Mouse (Mus musculus) gastrocnemius, postnatal 25 days (tissue): Measurements from ENCODE around the gene Psmd11. TPM values are rescaled to one million over a fixed set of nuclear protein-coding genes. Genes with fewer than 3 reads are reported as not detected.

Source experiments
- DNase-seq: peaks from one replicate; pipeline ENCODE4 v3.0.0; 2022
- total RNA-seq, 2 experiments: library from RNA; stranded (reverse); gene quantifications; 1 replicate in 1 of 2; 2 replicates in 1 of 2; pipeline ENCODE4 v1.2.3; 2021

Gene Psmd11
- total RNA-seq, 2 experiments from 2014 or later: 114 to 151 TPM

DNA sequence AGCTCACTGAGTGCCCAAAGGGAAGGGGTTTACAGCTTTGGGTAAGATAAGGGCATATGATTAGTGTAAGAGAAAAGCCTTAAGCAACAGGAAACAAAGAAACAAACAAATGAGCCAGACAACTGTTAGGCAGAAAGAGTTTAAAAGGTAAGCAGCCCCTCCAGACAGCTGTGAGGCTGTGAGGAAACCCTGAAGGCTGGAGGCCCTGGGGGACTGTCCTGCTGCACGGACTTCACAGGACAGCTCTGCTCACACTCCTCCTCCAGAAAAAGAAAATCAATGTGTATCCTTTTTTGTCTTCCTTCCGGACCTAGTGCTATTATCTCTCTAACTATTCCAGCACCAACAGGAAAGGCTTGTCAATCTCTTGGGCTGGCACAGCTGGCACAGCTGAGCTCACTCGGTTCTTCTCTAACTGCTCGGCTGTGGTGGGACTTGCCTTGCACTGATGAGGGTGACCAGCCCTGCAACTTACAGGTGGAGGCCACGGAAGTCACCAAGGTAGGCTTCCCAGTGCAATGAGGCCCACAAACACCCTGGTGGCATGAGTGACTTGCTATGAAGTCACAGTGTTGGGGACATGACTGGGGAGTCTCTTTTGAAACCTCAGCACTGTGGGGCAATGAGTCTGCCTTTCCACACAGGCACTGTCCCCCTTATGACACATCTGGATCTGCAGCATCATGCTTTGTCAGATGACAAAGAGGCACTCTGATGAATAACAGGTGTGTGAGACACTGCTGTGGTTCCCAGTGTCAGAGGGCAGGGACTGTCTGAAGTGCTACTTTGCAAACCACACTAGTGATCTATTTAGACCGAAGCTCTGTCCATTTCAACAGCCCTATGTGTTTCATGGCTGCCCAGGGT, 76.3 kb downstream of the Psmd11 start:
- DNase-seq: no peak

DNA sequence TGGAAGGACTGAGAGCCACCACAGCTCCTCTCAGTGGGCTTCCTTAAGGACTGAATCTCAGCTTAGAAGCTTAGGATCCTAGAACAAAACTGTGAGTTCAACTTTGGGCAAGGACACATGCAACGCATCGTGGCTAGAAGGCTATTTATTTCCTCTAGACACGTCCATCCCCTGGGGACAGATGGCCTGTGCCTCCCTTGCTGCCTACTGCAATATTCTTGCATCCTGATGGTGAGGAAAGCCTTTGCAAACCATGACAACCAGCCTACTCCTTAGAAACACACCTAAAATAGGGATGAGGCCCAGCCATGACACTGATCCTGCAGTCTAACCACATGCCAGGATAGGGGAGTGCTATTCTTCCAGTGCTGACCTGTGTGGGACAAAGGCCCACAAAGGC, 77.2 kb downstream of the Psmd11 start:
- DNase-seq: no peak

DNA sequence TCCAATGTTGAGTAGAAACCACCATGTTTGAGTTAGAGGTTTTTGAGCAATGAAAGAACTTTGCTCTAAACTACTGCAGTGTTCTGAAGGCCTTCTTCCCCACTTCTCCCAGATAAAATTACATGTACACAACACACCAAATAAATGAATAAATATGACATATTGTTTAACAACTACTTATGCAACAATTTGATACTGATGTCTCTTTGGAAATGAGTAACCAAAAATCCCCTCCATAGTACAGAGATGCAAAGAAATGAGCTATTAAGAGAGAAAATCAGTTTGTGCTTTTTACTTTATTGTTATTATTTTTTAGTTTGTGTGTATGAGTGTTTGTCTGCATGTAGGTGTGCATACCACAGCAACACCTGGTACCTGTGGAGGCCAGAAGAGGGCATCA, 78.1 kb downstream of the Psmd11 start:
- no peak for DNase-seq

DNA sequence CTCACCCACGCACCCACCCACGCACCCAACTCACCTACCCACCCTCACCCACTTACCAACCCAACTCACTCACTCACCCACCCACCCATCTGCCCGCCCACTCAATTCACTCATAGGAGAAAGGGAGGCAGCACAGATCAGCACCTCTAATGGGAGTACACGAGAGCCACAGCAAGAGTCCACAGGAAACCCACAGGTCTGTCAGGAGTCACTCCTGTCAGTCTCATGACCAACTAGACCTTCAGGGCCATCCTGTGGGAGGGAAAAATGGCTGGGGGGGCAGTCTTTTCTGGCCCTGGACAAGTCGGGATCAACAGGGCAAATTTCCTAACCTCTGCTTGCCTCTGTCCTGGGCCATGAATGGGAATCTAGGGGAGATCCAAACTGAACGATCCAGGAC, 79.4 kb downstream of the Psmd11 start:
- no peak for DNase-seq

DNA sequence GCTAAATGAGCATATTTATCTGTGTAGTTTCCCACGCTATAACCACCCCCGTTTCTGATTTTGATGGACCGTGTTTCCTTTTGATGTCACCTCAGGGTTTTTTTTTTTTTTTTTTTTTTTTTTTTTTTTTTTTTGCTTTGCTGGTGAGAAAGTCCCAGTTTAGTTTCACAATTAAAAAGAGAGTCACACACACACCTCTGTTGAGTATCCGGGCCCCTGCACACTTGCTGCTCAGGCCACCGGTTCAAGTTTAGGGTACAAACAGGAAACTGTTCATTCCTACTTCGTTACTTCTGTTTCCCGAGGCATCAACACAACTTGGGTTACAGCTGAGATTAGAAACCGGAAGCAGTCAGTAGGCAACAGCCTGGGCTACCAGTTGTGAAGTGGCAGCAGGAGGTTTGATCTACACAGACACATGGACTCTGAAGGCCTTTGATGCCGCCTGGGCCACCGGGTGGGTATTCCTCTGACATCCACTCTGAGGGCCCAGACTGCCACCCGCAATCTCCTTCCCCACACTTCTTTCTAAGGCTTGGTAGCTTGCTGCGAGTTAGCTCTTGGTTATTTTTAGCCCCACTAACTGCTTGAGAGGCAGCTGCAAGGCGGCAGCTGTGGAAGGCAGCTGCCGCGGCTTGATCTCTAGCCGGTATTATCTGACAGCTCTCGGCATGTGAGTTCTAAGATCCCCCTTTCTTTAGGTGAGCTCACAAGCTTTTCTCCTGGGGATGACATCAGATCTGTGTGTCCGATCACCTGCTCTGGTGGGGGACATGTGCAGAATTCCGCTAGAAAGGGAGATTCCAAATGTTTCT, 80.2 kb downstream of the Psmd11 start:
- DNase-seq: peak; percentile 44

DNA sequence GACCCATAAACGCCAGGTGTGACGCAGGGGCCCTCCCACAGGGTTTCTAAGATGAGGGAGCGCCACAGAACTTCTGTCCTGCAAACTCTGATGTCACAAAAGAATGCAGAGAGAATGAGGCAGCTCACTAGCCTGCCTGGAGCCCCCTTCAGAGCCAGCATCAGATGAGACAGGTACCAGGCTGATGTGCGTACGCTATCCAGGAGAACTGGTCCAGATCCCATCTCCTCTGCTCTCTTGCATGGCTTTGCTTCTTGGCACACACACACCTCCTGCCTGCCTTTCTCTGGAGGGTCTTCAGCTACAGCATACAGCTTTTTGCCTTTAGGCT, 80.7 kb downstream of the Psmd11 start:
- DNase-seq: no peak

DNA sequence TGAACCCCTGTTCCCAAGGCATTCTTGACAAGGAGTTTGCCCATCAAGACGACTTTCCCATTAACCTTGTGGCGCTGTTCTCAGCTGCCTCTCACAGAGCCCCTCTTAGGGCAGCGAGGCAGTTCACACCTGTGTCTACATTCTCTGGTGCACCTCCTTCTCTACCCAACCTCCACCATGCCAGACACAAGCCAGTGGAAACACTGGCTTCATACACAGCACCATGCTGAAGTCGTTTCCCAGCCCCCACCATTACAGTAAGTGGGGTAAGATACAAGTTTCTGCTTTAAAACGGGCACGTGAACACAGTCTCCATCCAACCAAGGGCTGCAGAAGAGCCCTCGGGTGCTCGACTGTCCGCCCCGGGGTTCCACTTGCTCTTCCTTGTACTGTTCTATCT, 81.7 kb downstream of the Psmd11 start:
- DNase-seq: no peak

DNA sequence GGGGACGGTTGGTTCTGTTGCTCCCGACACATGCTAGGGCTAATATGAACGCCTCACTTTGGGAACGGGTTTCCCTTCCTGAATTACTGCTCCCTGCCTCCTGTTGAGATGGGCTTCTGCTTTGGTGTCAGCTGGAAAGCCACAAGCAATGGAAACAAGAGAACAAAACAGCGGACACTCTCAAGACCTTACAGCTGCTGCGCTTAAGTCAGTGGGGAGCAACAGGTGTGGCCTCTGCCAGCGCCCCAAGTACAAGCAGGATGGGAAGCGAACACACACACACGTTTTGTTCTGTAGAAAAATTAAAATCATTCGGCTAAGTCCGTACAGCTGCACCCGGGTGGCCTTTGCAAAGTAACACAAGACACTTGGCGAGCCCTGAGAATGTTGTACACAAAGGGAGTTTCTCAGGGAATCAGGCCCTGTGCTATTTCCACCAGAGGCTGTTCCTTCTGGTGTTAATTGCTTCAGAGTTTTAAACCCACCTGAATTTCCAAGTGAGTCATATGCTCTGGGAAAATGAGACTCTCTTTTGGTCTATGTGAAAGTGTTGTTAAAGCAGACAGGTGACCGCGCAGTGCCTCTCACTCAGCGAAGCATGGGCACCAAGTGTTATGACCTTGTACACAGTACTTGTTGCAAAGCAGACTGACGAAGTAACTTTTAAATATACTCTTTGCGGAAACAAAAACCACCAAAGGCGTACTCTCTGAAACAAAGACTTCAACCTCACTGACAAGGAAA, 84.1 kb downstream of the Psmd11 start:
- DNase-seq: no peak

DNA sequence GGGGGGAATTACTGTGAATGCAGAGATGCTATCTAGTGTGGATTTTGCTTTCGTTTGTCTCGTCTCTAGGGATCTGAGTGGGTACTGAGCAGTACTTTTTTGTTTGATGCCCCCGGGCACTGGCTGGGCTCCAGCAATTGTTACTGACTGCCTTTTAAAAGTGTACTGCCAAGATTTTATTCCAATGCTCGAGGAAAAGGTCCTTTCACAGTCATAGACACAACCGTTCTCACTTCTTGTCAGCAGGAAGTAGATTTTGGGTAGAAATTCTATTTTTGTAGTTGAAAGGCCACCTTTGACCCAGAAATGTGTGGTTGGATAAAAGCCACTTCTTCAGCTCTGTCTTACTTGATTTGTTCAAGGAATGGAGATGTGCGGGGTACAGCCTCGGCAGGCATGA, 85.4 kb downstream of the Psmd11 start:
- no peak for DNase-seq

DNA sequence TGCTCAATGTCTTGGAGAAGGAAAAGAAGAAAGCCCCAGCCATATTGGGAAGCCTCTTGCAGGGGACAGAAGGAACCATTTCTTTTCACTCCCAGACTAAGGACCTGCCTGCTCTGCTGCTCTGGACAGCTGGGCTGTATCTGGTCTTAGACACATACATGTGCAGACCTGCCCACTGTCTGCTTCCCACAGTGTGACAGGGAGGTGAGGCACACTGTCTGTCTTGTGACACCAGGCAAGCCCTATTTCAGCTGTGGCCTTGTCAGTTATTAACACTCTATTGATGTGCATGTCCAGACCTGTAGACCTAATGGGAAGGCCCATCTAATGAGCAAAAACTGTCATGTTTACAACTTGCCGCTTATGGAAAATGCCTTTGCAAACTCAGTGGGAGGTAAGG, 86.9 kb downstream of the Psmd11 start:
- no peak for DNase-seq

DNA sequence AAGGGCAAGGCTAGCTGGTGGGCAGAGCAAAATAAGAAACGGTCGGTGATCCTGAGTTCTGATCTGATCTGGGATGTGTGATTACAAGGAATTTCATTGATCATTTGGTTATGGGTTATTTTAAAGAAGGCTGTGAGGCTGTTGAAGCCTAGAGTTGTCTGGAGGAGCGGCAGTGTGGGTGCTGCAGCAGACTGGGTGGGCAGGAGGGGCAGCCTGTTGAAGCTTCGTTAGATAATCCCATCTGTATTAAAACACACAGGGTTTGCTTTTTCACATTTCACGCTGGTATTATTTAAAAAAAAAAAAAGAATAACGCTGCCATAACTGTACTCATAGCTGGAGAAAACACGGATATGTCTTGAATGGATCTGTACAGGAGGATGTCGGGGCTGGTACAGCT, 87.5 kb downstream of the Psmd11 start:
- no peak for DNase-seq

DNA sequence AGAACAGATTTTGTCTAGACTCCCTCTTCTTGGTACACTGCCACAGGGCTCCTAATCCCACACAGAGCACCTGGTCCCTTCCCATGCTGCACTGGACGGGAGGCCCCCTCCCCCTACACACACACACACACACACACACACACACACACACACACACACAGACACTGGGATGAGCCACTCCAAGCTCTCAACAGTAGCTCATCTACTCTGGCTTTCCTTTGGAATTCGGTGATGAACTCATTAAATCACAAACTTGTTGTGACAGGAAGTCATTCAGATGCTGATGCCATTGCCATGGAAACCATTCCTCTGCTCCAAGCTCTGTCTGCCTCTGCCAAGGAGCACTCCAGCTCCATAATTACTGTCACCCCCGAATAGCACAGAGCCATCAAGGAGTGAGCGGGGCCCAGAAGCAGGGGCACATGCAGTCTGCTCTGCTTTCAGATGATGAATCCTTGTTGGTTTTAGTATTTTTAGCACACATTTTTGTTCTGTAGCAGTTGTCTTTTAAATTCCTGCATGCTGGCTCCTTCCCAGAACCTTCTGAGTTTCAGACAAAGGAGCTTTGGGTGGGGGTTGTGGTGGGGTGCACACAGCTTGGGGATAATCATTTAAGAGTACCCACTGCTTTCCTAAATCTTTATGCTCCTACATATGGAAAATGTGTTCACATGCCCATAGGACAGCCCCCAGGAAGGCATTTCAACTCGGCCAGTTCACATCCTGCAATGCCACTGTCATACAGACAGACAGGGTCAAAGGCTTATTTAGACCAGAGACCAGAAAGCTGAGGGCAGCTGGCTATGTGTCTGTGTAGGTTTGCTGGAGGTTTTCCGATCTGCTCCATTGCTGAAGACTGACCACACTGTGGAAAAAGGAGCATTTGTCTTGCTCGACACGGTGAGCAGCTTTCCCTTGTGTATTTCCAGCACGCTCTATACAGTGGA, 90.3 kb downstream of the Psmd11 start:
- no peak for DNase-seq

DNA sequence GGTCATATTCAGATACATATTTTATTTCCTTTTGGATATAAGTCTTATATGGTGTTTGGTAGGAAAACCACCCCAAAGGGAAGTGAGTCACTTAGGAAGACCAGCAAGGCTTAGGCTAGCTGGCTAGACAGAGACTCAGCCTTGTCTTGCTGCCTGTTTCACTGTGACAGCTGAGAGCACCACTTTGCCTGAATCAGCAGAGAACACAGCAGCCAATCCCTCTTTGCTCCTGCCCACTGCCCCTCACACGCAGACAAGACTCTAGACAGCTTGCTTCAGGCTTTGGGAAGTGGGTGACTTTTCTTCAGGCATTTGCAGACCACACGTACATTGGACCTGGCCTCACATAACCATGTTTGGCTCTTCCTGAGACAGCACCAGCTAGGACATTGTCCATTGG, 92.7 kb downstream of the Psmd11 start:
- no peak for DNase-seq

Other genes starting within 250 kb of the Psmd11 start
- gene Rnf135, start 244.8 kb upstream of the Psmd11 start, total RNA-seq: 1 to 10 TPM; 1.7 to 3.5 TPM
- gene Rhot1, start 219.6 kb upstream of the Psmd11 start, total RNA-seq: 10 to 100 TPM; 37.8 to 40.5 TPM
- 1 to 10 TPM; 6.9 to 7.1 TPM for gene Rhbdl3, start 127.7 kb upstream of the Psmd11 start, total RNA-seq
- gene 5730455P16Rik, start 50.6 kb upstream of the Psmd11 start, total RNA-seq: 10 to 100 TPM; 28.9 to 30.8 TPM
- 10 to 100 TPM; 48.3 to 54.5 TPM for gene Zfp207, start 45.3 kb upstream of the Psmd11 start, total RNA-seq
- gene Cdk5r1, start 48.4 kb downstream of the Psmd11 start, total RNA-seq: under 1 TPM; 0.36 to 0.75 TPM